Mouse (Mus musculus): ENCODE measurements around the gene Cdk2ap1.
"Not testable (repeated sequence)": the region's sequence is repeated elsewhere in the genome, so short reads cannot be mapped to it uniquely, and the experiment has no call there.

DNA sequence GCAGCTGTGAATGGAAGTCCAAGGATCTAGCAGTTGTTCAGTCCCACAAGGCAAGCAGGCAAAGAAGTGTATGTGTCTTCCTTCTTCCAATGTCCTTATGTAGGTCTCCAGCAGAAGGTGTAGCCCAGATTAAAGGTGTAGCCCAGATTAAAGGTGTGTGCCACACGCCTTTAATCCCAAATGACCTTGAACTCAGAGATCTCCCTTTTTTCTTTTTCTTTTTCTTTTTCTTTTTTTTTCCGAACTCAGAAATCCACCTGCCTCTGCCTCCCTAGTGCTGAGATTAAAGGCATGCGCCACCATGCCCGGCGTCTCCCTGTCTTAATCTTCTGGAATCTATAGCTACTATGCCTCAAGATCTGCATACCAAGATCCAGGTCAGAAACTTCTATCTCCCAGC is at the start of gene Cdk2ap1:
- TF ChIP-seq CTCF, EP300 (IDR thresholded peaks at IDR 0.05): not testable (repeated sequence)
